ENCODE assay signal across 1 mouse cellular context in genomic region chrX:134248202-134248601, GRCm38 (mm10).
TF ChIP-seq lines count a peak whose summit lies in the region.

No protein-coding gene starts in this region.

TF ChIP-seq in MEL, 35 proteins besides CTCF, POLR2A, EP300 and RAD21:
- TF ChIP-seq MEF2A (IDR thresholded peaks at IDR 0.05; ENCODE audit: extremely low read depth, insufficient replicate concordance, low read depth, low read length, poor library complexity, severe bottlenecking), result no peak
- no peak for TF ChIP-seq MYB (IDR thresholded peaks at IDR 0.05; ENCODE audit: low read depth, low read length)
- TF ChIP-seq MXI1 (IDR thresholded peaks at IDR 0.05; ENCODE audit: low read depth, low read length), result no peak
- no peak for TF ChIP-seq ZMIZ1 (IDR thresholded peaks at IDR 0.05; ENCODE audit: low read depth, low read length)
- TF ChIP-seq ZKSCAN1 (IDR thresholded peaks at IDR 0.05; ENCODE audit: low read depth, low read length), result no peak
- no peak for TF ChIP-seq TBP (IDR thresholded peaks at IDR 0.05; ENCODE audit: low read depth, low read length)
